Mouse (Mus musculus) hindbrain, embryonic 10.5 days (tissue): ENCODE data around the gene Ifi206. TPM values are rescaled to one million over a fixed set of nuclear protein-coding genes. Genes with fewer than 3 reads are reported as not detected.

Experiments used
- DNase-seq: peaks from one replicate; pipeline ENCODE4 v3.0.0-alpha.2; 2017; ENCODE audit warnings: low spot score
- H3K27ac ChIP-seq: fragments of 300-500 bp; sonication (generic); 2 replicates; pipeline ENCODE4 v1.5.1; 2016; ENCODE audit warnings: mild to moderate bottlenecking, moderate library complexity
- H3K27me3 ChIP-seq: fragments of 300-500 bp; sonication (generic); 2 replicates; pipeline ENCODE4 v1.6.1; 2016; ENCODE audit warnings: mild to moderate bottlenecking; ENCODE audit not compliant: poor library complexity, insufficient read depth, severe bottlenecking
- H3K36me3 ChIP-seq: fragments of 300-500 bp; sonication (generic); 2 replicates; pipeline ENCODE4 v1.6.1; 2016; ENCODE audit warnings: mild to moderate bottlenecking, moderate library complexity
- H3K4me1 ChIP-seq: fragments of 300-500 bp; sonication (generic); replicated peaks from 2 replicates; pipeline ENCODE4 v1.6.1; 2016; ENCODE audit warnings: mild to moderate bottlenecking
- H3K4me3 ChIP-seq: fragments of 300-500 bp; sonication (generic); 2 replicates; pipeline ENCODE4 v1.5.1; 2016; ENCODE audit warnings: mild to moderate bottlenecking, moderate library complexity
- H3K9me3 ChIP-seq: fragments of 300-500 bp; sonication (generic); 2 replicates; pipeline ENCODE4 v1.6.1; 2016; ENCODE audit warnings: mild to moderate bottlenecking, moderate library complexity
- WGBS: fragments of 180-500 bp; shearing (Covaris S2); methylation state at CpG from one replicate; pipeline ENCODE4 v1.1.7; 2016; 5-methylcytosine and 5-hydroxymethylcytosine counted together
- polyA plus RNA-seq: library from polyadenylated mRNA; unstranded; fragments of >200 nt; fragmentation: Nextera tagmentation; extraction: Ambion mirVana; gene quantifications from 2 replicates; pipeline ENCODE4 v1.2.1, GENCODE M21; 2016

Ifi206 gene
- polyA plus RNA-seq, 1 experiment from 2014 or later = not detected

- no peak overlapping the region for H3K27ac ChIP-seq
- 81% methylated on average over 4 of the region's 4 CpGs for WGBS
- H3K9me3 ChIP-seq = no peaks in the 10 kb centered on the region
- H3K4me1 ChIP-seq = no peaks in the 10 kb centered on the region
- DNase-seq = no peak
- H3K27me3 ChIP-seq = no peaks in the 10 kb centered on the region
- no peaks in the 10 kb centered on the region for H3K36me3 ChIP-seq
- H3K4me3 ChIP-seq = no peak overlapping the region
Observed at GRCm38 (mm10) chr1:173441210-173441609, 49.6 kb downstream of the Ifi206 start.

DNA sequence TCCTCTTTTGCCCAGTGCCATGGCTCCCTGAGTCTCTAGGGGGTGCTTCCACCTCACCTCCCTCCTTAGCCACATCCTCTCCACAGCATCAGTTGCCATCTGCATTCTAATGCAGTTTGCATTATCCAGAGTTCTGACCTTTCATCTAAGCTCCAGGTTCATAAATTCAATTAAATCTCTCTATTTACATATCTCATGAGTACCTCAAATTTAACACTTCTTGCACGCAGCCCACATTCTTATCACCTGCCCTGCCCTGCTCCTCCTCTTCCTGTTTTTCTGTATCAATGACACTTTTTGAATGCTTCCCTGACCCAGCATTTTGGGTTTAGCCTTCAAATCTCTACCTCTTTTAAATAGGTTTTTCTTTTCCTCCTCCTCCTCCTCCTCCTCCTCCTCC, 50.2 kb downstream of the Ifi206 start:
- no peaks in the 10 kb centered on the region for H3K9me3 ChIP-seq
- WGBS = 75% methylated on average over 1 of the region's 1 CpGs
- H3K4me3 ChIP-seq = no peak overlapping the region
- H3K4me1 ChIP-seq = no peaks in the 10 kb centered on the region
- no peaks in the 10 kb centered on the region for H3K36me3 ChIP-seq
- no peak overlapping the region for H3K27ac ChIP-seq
- no peak for DNase-seq
- no peaks in the 10 kb centered on the region for H3K27me3 ChIP-seq

GRCm38 (mm10) chr1:173437161-173437953, 53.5 kb downstream of the Ifi206 start:
- no peak overlapping the region for H3K27ac ChIP-seq
- H3K4me1 ChIP-seq = no peaks in the 10 kb centered on the region
- H3K9me3 ChIP-seq = no peaks in the 10 kb centered on the region
- no peaks in the 10 kb centered on the region for H3K36me3 ChIP-seq
- no peak overlapping the region for H3K4me3 ChIP-seq
- no peaks in the 10 kb centered on the region for H3K27me3 ChIP-seq
- WGBS = 87% methylated on average over 6 of the region's 6 CpGs
- DNase-seq = no peak

GRCm38 (mm10) chr1:173432411-173432810, 58.4 kb downstream of the Ifi206 start:
- H3K27ac ChIP-seq = no peak overlapping the region
- H3K4me3 ChIP-seq = no peak overlapping the region
- WGBS = 86% methylated on average over 2 of the region's 2 CpGs
- H3K9me3 ChIP-seq = no peaks in the 10 kb centered on the region
- H3K4me1 ChIP-seq = no peaks in the 10 kb centered on the region
- DNase-seq = no peak
- no peaks in the 10 kb centered on the region for H3K27me3 ChIP-seq
- no peaks in the 10 kb centered on the region for H3K36me3 ChIP-seq

- no peaks in the 10 kb centered on the region for H3K4me1 ChIP-seq
- no peaks in the 10 kb centered on the region for H3K9me3 ChIP-seq
- no peak overlapping the region for H3K27ac ChIP-seq
- H3K36me3 ChIP-seq = no peaks in the 10 kb centered on the region
- WGBS = 90% methylated on average over 5 of the region's 5 CpGs
- no peak overlapping the region for H3K4me3 ChIP-seq
- DNase-seq = no peak
- H3K27me3 ChIP-seq = no peaks in the 10 kb centered on the region
Observed at GRCm38 (mm10) chr1:173429995-173430699, 60.7 kb downstream of the Ifi206 start.

DNA sequence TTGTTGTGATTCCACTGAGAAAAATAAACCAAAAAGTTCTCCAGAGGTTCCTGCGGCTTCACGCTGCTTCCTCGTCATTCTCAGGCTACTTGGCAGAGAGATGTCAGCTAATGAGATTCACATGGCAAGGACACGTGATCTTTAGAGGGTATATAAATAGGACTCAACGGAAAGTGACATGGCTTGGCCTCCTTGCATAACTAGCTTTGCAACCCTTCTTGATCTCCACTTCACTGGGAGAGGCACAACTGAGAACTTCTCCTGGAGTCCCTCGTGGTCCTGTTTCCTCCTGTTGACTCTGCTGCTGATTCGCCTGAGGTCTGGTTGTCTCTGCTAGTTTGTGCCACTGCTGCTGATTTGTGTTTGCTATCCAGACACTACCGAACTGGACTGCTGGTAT, 63.5 kb downstream of the Ifi206 start:
- DNase-seq = no peak
- no peaks in the 10 kb centered on the region for H3K27me3 ChIP-seq
- no peaks in the 10 kb centered on the region for H3K9me3 ChIP-seq
- H3K4me1 ChIP-seq = no peaks in the 10 kb centered on the region
- 82% methylated on average over 8 of the region's 8 CpGs for WGBS
- H3K27ac ChIP-seq = no peak overlapping the region
- H3K4me3 ChIP-seq = no peak overlapping the region
- H3K36me3 ChIP-seq = no peaks in the 10 kb centered on the region

DNA sequence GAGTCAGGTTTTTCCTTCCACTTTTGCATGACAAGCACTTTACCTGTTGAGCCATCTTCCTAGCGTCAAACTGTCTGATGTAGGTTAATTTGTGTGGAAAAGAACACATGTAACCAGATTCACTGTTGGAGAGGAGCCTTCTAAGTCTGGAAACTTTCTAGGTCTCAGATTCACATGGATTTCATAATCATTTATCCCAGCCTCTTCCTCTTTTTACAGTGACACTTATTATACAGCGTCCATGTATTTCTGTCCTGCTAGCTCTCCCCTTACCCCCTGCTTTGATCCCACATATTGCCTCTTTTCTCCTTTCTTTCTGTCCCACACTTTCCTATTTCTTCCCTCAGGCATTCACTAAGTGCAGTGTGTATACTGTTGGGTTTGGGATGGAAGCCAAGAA, 64.5 kb downstream of the Ifi206 start:
- no peak for DNase-seq
- Histone ChIP-seq H3K4me3 (no peak overlapping the region), H3K27me3 (no peaks in the 10 kb centered on the region), H3K36me3 (no peaks in the 10 kb centered on the region), H3K4me1 (no peaks in the 10 kb centered on the region), H3K9me3 (no peaks in the 10 kb centered on the region), H3K27ac (no peak overlapping the region)
- 93% methylated on average over 2 of the region's 2 CpGs for WGBS

DNA sequence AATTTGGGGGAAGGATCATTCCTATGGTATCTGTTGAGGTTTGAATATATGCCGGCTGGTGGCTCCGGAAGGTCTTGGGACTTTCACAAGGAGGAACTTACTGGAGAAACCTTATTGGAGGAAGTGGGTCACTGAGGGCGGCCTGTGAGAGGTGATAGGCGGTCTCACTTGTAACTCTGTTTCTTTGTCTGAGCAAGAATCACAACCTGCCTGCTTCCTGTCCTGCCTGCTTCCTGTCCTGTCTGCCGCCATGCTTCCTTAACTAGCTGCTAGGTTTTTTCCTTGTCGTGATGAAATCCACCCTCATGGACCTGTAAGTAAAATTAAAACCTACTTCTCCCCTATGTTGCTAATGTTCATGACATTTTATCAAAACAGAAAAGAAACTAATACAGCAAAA, 70.5 kb downstream of the Ifi206 start:
- H3K36me3 ChIP-seq = peaks cover 3% of the 10 kb centered on the region; the same call in 1 of the 2 replicates
- 85% methylated on average over 6 of the region's 6 CpGs for WGBS
- H3K4me1 ChIP-seq = 0 out of 2 replicates have a peak, but pooled peaks cover 3% of the 10 kb centered on the region
- H3K27me3 ChIP-seq = no peaks in the 10 kb centered on the region
- no peak overlapping the region for H3K4me3 ChIP-seq
- no peaks in the 10 kb centered on the region for H3K9me3 ChIP-seq
- DNase-seq = no peak
- H3K27ac ChIP-seq = no peak overlapping the region

- no peaks in the 10 kb centered on the region for H3K27me3 ChIP-seq
- H3K36me3 ChIP-seq = peaks cover 3% of the 10 kb centered on the region; the same call in 1 of the 2 replicates
- H3K4me1 ChIP-seq = 0 out of 2 replicates have a peak, but pooled peaks cover 3% of the 10 kb centered on the region
- no peak overlapping the region for H3K4me3 ChIP-seq
- 79% methylated on average over 1 of the region's 1 CpGs for WGBS
- H3K9me3 ChIP-seq = no peaks in the 10 kb centered on the region
- no peak for DNase-seq
- H3K27ac ChIP-seq = no peak overlapping the region
Observed at GRCm38 (mm10) chr1:173418936-173419621, 71.8 kb downstream of the Ifi206 start.

- Histone ChIP-seq H3K4me3 (no peak overlapping the region), H3K36me3 (peaks cover 3% of the 10 kb centered on the region; the same call in 1 of the 2 replicates), H3K9me3 (no peaks in the 10 kb centered on the region), H3K27ac (no peak overlapping the region), H3K4me1 (0 out of 2 replicates have a peak, but pooled peaks cover 3% of the 10 kb centered on the region), H3K27me3 (no peaks in the 10 kb centered on the region)
- WGBS = 85% methylated on average over 3 of the region's 3 CpGs
- DNase-seq = no peak
Observed at GRCm38 (mm10) chr1:173418516-173418915, 72.3 kb downstream of the Ifi206 start.
